Mouse (Mus musculus) hindbrain, embryonic 15.5 days (tissue): ENCODE measurements around the gene Ankrd23. TPM values are rescaled to one million over a fixed set of nuclear protein-coding genes. Genes with fewer than 3 reads are reported as not detected.
A peak's percentile ranks its signal among the peaks of the same experiment; 100 is the strongest.

ENCODE experiments used
- ATAC-seq: fragments of 200-750 bp; cut with Nextera tagmentation; 2 replicates; pipeline ENCODE4 v1.8.0; 2017; ENCODE audit warnings: low read depth, moderate number of reproducible peaks, moderate TSS enrichment; ENCODE audit not compliant: low FRiP score
- H3K27ac ChIP-seq: fragments of 300-500 bp; sonication (generic); replicated peaks from 2 replicates; pipeline ENCODE4 v1.5.1; 2015; ENCODE audit warnings: mild to moderate bottlenecking, inconsistent platforms
- H3K27me3 ChIP-seq: fragments of 300-500 bp; sonication (generic); 2 replicates; pipeline ENCODE4 v1.6.1; 2015; ENCODE audit warnings: control low read depth, inconsistent platforms
- H3K36me3 ChIP-seq: fragments of 300-500 bp; sonication (generic); 2 replicates; pipeline ENCODE4 v1.6.1; 2015; ENCODE audit warnings: control low read depth, inconsistent platforms
- H3K4me1 ChIP-seq: fragments of 300-500 bp; sonication (generic); replicated peaks from 2 replicates; pipeline ENCODE4 v1.6.1; 2015; ENCODE audit warnings: control low read depth, inconsistent platforms
- H3K4me2 ChIP-seq: fragments of 300-500 bp; sonication (generic); 2 replicates; pipeline ENCODE4 v1.6.1; 2015; ENCODE audit warnings: moderate library complexity, mild to moderate bottlenecking, inconsistent platforms
- H3K4me3 ChIP-seq: fragments of 300-500 bp; sonication (generic); 2 replicates; pipeline ENCODE4 v1.5.1; 2015; ENCODE audit warnings: mild to moderate bottlenecking, inconsistent platforms
- H3K9ac ChIP-seq: fragments of 300-500 bp; sonication (generic); 2 replicates; pipeline ENCODE4 v1.6.1; 2015; ENCODE audit warnings: inconsistent platforms
- H3K9me3 ChIP-seq: fragments of 300-500 bp; sonication (generic); 2 replicates; pipeline ENCODE4 v1.6.1; 2016; ENCODE audit warnings: control low read depth, inconsistent platforms
- WGBS: fragments of 180-500 bp; shearing (Covaris S2); methylation state at CpG from one replicate; pipeline ENCODE4 v1.1.7; 2015; 5-methylcytosine and 5-hydroxymethylcytosine counted together
- polyA plus RNA-seq: library from polyadenylated mRNA; unstranded; fragments of >200 nt; fragmentation: Nextera tagmentation; extraction: Ambion mirVana; gene quantifications from 2 replicates; pipeline ENCODE4 v1.2.1, GENCODE M21; 2015

The Ankrd23 gene
- polyA plus RNA-seq, 1 experiment from 2014 or later, result 19.6 TPM

DNA sequence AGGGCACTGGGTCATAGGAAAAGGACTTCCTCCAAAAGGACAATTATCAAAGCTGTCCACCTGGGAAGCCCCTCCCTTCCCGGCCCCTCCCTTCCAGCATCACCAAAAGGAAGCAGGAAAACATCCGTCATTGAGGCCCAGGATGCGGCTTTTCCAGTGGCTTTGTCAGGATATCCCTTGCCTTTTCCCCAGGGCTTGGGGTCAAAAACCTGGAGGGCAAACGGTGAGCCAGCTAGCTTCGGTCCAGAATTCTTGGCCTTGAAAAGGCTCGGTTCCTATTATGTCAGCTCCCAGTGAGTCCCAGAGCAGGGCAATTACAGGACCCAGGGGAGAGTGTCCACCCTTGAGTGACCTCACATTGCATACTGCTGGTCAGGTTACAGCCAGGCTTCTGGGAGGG lies 24.2 kb upstream of the Ankrd23 start:
- Histone ChIP-seq H3K4me1 (peaks cover 16% of the 10 kb centered on the region), H3K4me2 (no peak overlapping the region), H3K36me3 (no peaks in the 10 kb centered on the region), H3K9ac (no peak overlapping the region), H3K27me3 (no peaks in the 10 kb centered on the region), H3K9me3 (no peaks in the 10 kb centered on the region), H3K4me3 (no peak overlapping the region), H3K27ac (no peak overlapping the region)
- no peak for ATAC-seq
- WGBS, result 56% methylated on average over 6 of the region's 6 CpGs

DNA sequence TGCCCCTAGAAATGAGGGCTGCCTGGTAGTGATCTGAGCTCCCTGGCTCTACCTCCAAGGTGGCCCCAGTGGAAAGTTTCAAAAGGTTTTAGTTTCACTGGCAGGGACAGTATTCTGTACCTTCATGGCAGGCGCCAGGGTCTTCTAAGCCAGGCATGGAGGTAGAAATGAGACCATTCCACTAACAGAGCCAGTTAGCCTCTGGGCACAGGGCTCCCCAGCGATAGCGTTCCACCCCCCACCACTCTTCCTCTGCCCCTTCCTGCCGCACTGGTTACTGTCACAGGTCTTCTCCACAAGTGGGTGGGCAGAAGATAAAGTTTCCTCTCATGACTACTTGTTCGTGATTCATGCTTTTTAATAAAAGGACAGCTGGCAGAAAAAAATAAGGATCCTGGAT lies 23.2 kb upstream of the Ankrd23 start:
- Histone ChIP-seq H3K9ac (no peak overlapping the region), H3K36me3 (no peaks in the 10 kb centered on the region; the same call in 1 of the 2 replicates), H3K4me2 (no peak overlapping the region), H3K27ac (no peak overlapping the region), H3K27me3 (no peaks in the 10 kb centered on the region), H3K4me1 (peaks cover 26% of the 10 kb centered on the region), H3K9me3 (no peaks in the 10 kb centered on the region), H3K4me3 (no peak overlapping the region)
- no peak for ATAC-seq
- WGBS, result 64% methylated on average over 5 of the region's 5 CpGs

- Histone ChIP-seq H3K27ac (no peak overlapping the region), H3K4me3 (no peak overlapping the region), H3K9ac (no peak overlapping the region), H3K36me3 (peaks cover 3% of the 10 kb centered on the region), H3K27me3 (no peaks in the 10 kb centered on the region), H3K9me3 (no peaks in the 10 kb centered on the region), H3K4me2 (peak overlapping the region; percentile 79), H3K4me1 (peaks cover 33% of the 10 kb centered on the region)
- no peak for ATAC-seq
- 9% methylated on average over 4 of the region's 4 CpGs for WGBS
Measured at GRCm38 (mm10) chr1:36559256-36559655, 22.6 kb upstream of the Ankrd23 start.

DNA sequence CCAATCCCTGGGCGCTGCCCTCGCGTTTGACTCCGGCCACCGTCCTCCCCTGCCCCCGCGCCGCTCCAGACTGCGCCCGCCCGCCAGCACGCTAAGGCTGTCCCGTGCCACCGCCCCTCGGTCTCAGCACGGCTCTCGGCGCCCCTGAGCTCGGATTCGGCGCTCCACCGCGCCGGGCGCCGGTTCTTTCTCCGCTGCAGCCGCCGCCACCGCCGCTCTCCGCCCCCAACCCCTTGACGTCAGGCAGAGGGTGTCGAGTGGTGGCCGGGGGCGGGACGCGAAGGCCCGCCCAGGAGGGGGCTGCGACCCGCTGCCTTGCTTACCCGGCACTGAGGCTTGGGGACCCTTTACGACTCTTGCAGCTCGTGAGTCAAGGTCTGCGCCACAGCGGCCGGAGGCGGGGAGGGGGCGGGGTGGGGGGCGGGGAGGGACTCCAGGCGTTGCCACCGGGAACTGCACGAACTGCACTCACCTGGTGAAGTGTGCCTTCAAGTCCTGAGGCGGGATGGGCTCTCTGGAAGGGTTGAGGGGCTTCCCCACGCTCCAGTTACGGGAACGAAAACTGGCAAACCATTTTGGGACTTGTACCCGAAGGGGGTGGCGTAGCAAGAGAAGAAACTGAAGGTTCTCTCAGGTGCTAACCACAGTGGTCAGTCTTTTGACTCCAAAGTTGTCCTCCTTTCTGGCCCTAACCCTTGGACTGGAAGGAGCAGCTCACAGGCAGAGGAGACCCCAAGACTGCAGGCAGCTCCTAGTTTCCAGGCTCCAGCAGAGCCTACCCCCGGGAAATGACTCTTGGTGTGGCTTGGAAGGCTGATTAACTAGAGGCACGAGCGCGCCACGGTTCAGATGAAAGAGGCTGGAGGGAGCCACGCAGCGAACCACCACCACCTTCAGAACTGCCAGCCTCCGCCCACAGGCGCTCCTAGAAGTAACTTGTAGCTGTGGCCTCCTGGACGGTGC lies 21.6 kb upstream of the Ankrd23 start, which contains the start of gene Sema4c:
TSS of gene Sema4c (minus strand) at position 319 of the 963 bp plus-strand sequence.
- H3K4me3 ChIP-seq, result peak within 1 kb of the TSS; percentile 78
- no peaks in the 10 kb centered on the region for H3K27me3 ChIP-seq
- peak within 1 kb of the TSS; percentile 79 for H3K4me2 ChIP-seq
- under 1% methylated on average over 69 of the region's 69 CpGs for whole genome bisulfite sequencing
- H3K9ac ChIP-seq, result peak within 1 kb of the TSS; percentile 99
- no peaks in the 10 kb centered on the region for H3K9me3 ChIP-seq
- H3K36me3 ChIP-seq, result peaks cover 12% of the 10 kb centered on the region
- peak within 1 kb of the TSS; percentile 99 for H3K27ac ChIP-seq
- peak; percentile 68 for ATAC-seq
- peaks cover 38% of the 10 kb centered on the region for H3K4me1 ChIP-seq

DNA sequence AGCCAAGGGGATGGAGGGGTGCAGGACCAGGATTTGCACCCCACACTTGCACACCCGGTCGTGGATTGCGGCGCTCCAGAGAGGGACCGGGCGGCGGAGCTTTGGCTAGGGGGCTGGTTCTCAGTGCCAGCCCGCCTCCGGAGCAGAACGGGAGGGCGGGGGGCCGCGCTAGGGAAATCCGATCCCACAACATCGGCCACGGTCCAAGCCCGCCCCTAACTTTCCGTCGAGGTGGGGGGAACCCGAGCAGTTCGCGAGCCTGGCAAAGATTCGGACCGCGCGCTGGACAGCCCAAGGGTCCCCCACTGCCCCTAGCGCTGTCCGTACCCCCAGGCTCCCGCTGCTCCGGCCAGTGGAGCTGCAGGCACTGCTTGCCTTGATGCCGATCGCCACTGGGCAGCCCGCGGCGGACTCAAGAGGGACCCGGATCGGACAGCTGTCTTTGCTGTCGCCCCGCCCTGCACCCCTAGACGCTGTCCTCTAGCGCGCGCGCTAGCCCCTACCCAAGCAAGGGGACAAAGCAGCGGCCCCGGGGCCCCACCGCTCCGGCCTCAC lies 20.9 kb upstream of the Ankrd23 start:
- H3K36me3 ChIP-seq, result peaks cover 20% of the 10 kb centered on the region
- H3K9ac ChIP-seq, result peak overlapping the region; percentile 99
- no peaks in the 10 kb centered on the region for H3K9me3 ChIP-seq
- H3K4me1 ChIP-seq, result peaks cover 38% of the 10 kb centered on the region
- H3K27me3 ChIP-seq, result no peaks in the 10 kb centered on the region
- ATAC-seq, result peak; percentile 77
- under 1% methylated on average over 46 of the region's 48 CpGs for WGBS
- peak overlapping the region; percentile 79 for H3K4me2 ChIP-seq
- peak overlapping the region; percentile 99 for H3K27ac ChIP-seq
- H3K4me3 ChIP-seq, result peak overlapping the region; percentile 78

GRCm38 (mm10) chr1:36556553-36557456 lies 20.1 kb upstream of the Ankrd23 start:
- peaks cover 27% of the 10 kb centered on the region for H3K36me3 ChIP-seq
- H3K4me3 ChIP-seq, result peak overlapping the region; percentile 78
- peaks cover 38% of the 10 kb centered on the region for H3K4me1 ChIP-seq
- peak overlapping the region; percentile 79 for H3K4me2 ChIP-seq
- under 1% methylated on average over 52 of the region's 52 CpGs for WGBS
- H3K27me3 ChIP-seq, result no peaks in the 10 kb centered on the region
- H3K9ac ChIP-seq, result peak overlapping the region; percentile 99
- H3K27ac ChIP-seq, result peak overlapping the region; percentile 99
- peak; percentile 79 for ATAC-seq
- no peaks in the 10 kb centered on the region for H3K9me3 ChIP-seq

DNA sequence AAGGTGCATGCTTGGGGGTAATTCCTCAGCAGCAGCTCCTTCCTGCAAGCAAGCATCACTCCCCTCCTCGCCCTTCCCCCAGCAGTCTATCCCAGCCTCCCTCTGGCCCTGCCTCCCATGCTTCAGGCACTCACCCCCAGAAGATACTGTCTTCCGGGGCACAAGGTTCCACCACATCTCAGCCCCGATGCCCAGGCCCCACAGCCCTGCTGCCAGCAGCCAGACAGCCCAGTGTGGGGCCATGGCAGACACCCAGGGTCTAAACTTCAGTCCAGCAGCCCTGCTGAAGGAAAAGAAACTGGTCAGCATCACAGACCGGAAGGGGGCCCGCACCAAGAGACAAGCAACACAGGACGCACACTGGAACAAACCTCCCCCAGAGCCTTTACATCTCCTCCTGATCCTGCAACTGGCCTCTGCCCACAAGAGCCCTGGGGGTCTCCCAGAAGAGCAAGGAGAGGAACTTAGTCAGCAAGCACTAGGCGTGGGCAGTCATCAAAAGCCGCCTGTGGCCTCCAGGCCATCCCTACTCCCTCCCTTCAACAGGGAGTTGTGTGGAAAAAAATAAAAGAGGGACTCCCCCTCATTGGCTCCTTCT lies 19.2 kb upstream of the Ankrd23 start:
- H3K36me3 ChIP-seq, result peaks cover 36% of the 10 kb centered on the region

DNA sequence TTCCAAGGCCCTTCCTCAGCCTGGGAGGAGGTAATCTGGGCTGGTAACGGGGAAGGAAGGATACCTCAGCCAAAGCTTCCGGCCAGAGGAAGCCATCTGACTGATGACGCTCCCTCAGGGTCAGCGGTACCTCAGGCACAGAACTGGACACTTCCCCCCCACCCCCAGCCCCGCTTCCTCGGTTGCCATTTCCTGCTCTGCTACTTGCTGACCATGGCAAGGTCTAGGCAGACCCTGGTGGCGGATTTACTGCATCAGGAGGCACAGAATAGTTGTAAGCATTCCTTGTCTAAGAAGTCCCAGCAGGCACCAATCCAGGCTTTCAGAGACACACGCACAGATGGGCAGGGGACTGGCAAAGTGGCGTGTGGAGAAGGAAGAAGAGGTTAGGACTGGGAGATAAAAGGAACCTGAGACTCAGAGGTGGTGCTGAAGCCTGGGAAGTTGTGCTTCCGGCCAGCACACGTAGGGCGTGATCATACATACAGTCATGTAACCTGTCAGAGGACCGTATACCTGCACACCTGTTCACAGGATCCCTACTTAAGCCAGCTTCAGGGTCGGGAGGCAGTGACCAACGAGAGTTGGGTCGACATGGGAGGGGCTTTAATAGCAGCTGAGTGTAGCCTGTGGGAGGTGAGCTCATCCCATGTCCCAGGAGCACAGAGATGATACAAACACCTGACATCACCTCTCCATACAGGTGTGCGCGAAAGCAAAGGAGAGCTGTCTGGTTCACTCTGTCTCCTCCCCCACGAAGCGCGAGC lies 18.1 kb upstream of the Ankrd23 start:
- WGBS, result 68% methylated on average over 21 of the region's 21 CpGs
- Histone ChIP-seq H3K27me3 (no peaks in the 10 kb centered on the region), H3K27ac (peak overlapping the region; percentile 99), H3K36me3 (peaks cover 47% of the 10 kb centered on the region), H3K9ac (peak overlapping the region; percentile 99), H3K9me3 (no peaks in the 10 kb centered on the region), H3K4me2 (peak overlapping the region; percentile 79), H3K4me3 (peak overlapping the region; percentile 78), H3K4me1 (peaks cover 38% of the 10 kb centered on the region)
- no peak for ATAC-seq

More for the DNA sequence above, 19.2 kb upstream of the Ankrd23 start:
- H3K9me3 ChIP-seq, result no peaks in the 10 kb centered on the region
- ATAC-seq, result no peak
- H3K4me3 ChIP-seq, result peak overlapping the region; percentile 78
- 2% methylated on average over 8 of the region's 8 CpGs for WGBS
- H3K4me1 ChIP-seq, result peaks cover 38% of the 10 kb centered on the region
- no peaks in the 10 kb centered on the region for H3K27me3 ChIP-seq
- peak overlapping the region; percentile 99 for H3K9ac ChIP-seq
- peak overlapping the region; percentile 79 for H3K4me2 ChIP-seq
- peak overlapping the region; percentile 99 for H3K27ac ChIP-seq

DNA sequence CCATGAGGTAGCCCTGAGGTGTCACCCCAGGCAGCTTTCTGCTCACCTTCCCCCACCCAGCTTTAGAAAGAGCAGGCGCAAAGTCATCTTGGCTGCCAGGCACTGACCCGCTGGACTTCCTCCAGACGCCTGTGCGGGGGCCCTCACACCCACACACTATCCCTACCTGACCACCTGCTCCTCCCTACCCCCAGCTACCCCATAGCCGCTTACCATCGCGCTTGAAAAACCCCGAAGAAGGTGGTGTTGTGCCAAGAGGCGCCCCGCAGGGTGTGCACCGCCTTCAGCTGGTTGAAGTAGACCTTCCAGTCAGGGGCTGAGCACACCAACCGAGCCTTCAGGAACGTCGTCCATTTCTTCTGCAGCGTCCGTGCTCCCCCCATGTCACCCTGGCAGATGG lies 15.8 kb upstream of the Ankrd23 start:
- no peak overlapping the region for H3K4me2 ChIP-seq
- H3K9ac ChIP-seq, result no peak overlapping the region
- H3K4me1 ChIP-seq, result peaks cover 50% of the 10 kb centered on the region
- H3K36me3 ChIP-seq, result peaks cover 62% of the 10 kb centered on the region
- 86% methylated on average over 16 of the region's 16 CpGs for WGBS
- ATAC-seq, result no peak
- H3K27me3 ChIP-seq, result no peaks in the 10 kb centered on the region
- H3K9me3 ChIP-seq, result no peaks in the 10 kb centered on the region
- H3K4me3 ChIP-seq, result no peak overlapping the region
- H3K27ac ChIP-seq, result no peak overlapping the region

GRCm38 (mm10) chr1:36551904-36552303 lies 15.2 kb upstream of the Ankrd23 start:
- Histone ChIP-seq H3K4me1 (peaks cover 53% of the 10 kb centered on the region), H3K9ac (no peak overlapping the region), H3K9me3 (no peaks in the 10 kb centered on the region), H3K27ac (no peak overlapping the region), H3K36me3 (peaks cover 62% of the 10 kb centered on the region), H3K4me2 (no peak overlapping the region), H3K4me3 (no peak overlapping the region), H3K27me3 (no peaks in the 10 kb centered on the region)
- no peak for ATAC-seq
- 90% methylated on average over 17 of the region's 17 CpGs for WGBS
